Mouse (Mus musculus) T-cell, adult 2 months (primary cell): ENCODE data around the gene Psg19.

Experiments
- DNase-seq: peaks from one replicate; pipeline ENCODE4 v3.0.0; 2022; ENCODE audit warnings: low spot score

The Psg19 gene

GRCm38 (mm10) chr7:18746189-18746860, 52.0 kb downstream of the Psg19 start:
- DNase-seq: no peak
